Mouse (Mus musculus) kidney, postnatal 0 days (tissue): ENCODE measurements around the gene Gm10401. TPM values are rescaled to one million over a fixed set of nuclear protein-coding genes. Genes with fewer than 3 reads are reported as not detected.

Experiments
- ATAC-seq: fragments of 200-750 bp; cut with Nextera tagmentation; replicated peaks from 2 replicates; pipeline ENCODE4 v1.8.0; 2017; ENCODE audit warnings: low read depth, moderate number of reproducible peaks, moderate TSS enrichment, moderate library complexity; ENCODE audit not compliant: low FRiP score
- DNase-seq: peaks from one replicate; pipeline ENCODE4 v3.0.0-alpha.2; 2016; ENCODE audit warnings: low spot score
- H3K27ac ChIP-seq: fragments of 300-500 bp; sonication (generic); 2 replicates; pipeline ENCODE4 v1.5.1; 2014; ENCODE audit warnings: mild to moderate bottlenecking
- H3K27me3 ChIP-seq: fragments of 300-500 bp; sonication (generic); 2 replicates; pipeline ENCODE4 v1.6.1; 2014; ENCODE audit warnings: low read length, mixed read lengths; ENCODE audit not compliant: insufficient read depth
- H3K36me3 ChIP-seq: fragments of 300-500 bp; sonication (generic); 2 replicates; pipeline ENCODE4 v1.6.1; 2014; ENCODE audit warnings: low read length, mixed read lengths; ENCODE audit not compliant: insufficient read depth
- H3K4me1 ChIP-seq: fragments of 300-500 bp; sonication (generic); replicated peaks from 2 replicates; pipeline ENCODE4 v1.6.1; 2014; ENCODE audit warnings: antibody characterized with exemption, low read length, mixed read lengths; ENCODE audit not compliant: insufficient read depth
- H3K4me2 ChIP-seq: fragments of 300-500 bp; sonication (generic); 2 replicates; pipeline ENCODE4 v1.6.1; 2014; ENCODE audit warnings: mild to moderate bottlenecking, low read length, moderate library complexity, mixed read lengths
- H3K4me3 ChIP-seq: fragments of 300-500 bp; sonication (generic); replicated peaks from 2 replicates; pipeline ENCODE4 v1.5.1; 2014; ENCODE audit warnings: low read depth, low read length
- H3K9ac ChIP-seq: fragments of 300-500 bp; sonication (generic); 2 replicates; pipeline ENCODE4 v1.6.1; 2014; ENCODE audit warnings: low read depth, low read length
- H3K9me3 ChIP-seq: fragments of 300-500 bp; sonication (generic); replicated peaks from 2 replicates; pipeline ENCODE4 v1.6.1; 2016; ENCODE audit warnings: low read length, inconsistent platforms, mixed read lengths
- CTCF ChIP-seq: IDR thresholded peaks from 2 replicates; pipeline ENCODE4 v1.5.1; 2016; ENCODE audit warnings: antibody characterized with exemption, low read depth, mild to moderate bottlenecking, moderate library complexity
- WGBS: fragments of 180-500 bp; shearing (Covaris S2); extraction: QIAGEN DNeasy Blood & Tissue Kit; methylation state at CpG from one replicate; pipeline ENCODE4 v1.1.7; 2014; 5-methylcytosine and 5-hydroxymethylcytosine counted together
- polyA plus RNA-seq: library from polyadenylated mRNA; unstranded; fragments of >200 nt; fragmentation: Nextera tagmentation; extraction: Ambion mirVana; gene quantifications from 2 replicates; pipeline ENCODE4 v1.2.1, GENCODE M21; 2015

Gene Gm10401
- polyA plus RNA-seq, 1 experiment from 2014 or later = 26.6 TPM

DNA sequence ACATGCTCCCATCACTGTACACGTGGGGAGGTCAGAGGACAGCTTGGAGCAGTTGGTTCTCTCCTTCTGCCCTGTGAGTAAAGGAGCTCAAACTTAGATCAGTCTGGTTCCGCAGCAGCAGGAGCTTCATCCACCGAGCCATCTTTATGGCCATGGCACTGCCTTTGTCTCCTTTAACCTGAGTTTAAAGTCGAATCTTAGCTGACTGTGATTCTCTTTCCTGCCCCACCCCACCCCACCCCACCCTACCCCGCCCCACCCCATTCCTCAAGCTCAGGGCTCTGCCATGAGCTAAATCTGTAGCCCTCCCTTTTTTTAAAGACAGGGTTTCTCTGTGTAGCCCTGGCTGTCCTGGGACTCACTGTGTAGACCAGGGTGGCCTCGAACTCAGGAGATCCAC is 48.4 kb downstream of the Gm10401 start:
- H3K4me2 ChIP-seq = no peak overlapping the region
- no peak for DNase-seq
- H3K27me3 ChIP-seq = no peaks in the 10 kb centered on the region
- no peaks in the 10 kb centered on the region for H3K36me3 ChIP-seq
- no peak for ATAC-seq
- TF ChIP-seq CTCF = no peak
- no peak overlapping the region for H3K4me3 ChIP-seq
- peaks cover 30% of the 10 kb centered on the region; the same call in 1 of the 2 replicates for H3K4me1 ChIP-seq
- no peak overlapping the region for H3K9ac ChIP-seq
- no peaks in the 10 kb centered on the region for H3K9me3 ChIP-seq
- H3K27ac ChIP-seq = no peak overlapping the region
- 75% methylated on average over 6 of the region's 6 CpGs for WGBS

Other genes with a start within 250 kb of the Gm10401 start
- gene 4930519G04Rik, start 244.6 kb downstream of the Gm10401 start, polyA plus RNA-seq = not detected in 2 replicates
- gene Gm9936, start 239.6 kb downstream of the Gm10401 start, polyA plus RNA-seq = not detected in 2 replicates
- gene Oasl2, start 201.4 kb downstream of the Gm10401 start, polyA plus RNA-seq = 19.9 and 24.1 TPM in 2 replicates
- 3.1 and 3.2 TPM in 2 replicates for gene Oasl1, start 175.1 kb downstream of the Gm10401 start, polyA plus RNA-seq
- 75.3 and 79.6 TPM in 2 replicates for gene 2210016L21Rik, start 156.1 kb downstream of the Gm10401 start, polyA plus RNA-seq
- gene Hnf1a, start 127.2 kb downstream of the Gm10401 start, polyA plus RNA-seq = 10.8 and 12.5 TPM in 2 replicates
- gene Sppl3, start 87.2 kb downstream of the Gm10401 start, polyA plus RNA-seq = 19.0 and 39.4 TPM in 2 replicates
- gene Acads, start 21.1 kb upstream of the Gm10401 start, polyA plus RNA-seq = 105 and 117 TPM in 2 replicates
- 40.8 and 42.7 TPM in 2 replicates for gene Unc119b, start 36.7 kb upstream of the Gm10401 start, polyA plus RNA-seq
- gene Mlec, start 59.9 kb upstream of the Gm10401 start, polyA plus RNA-seq = 43.6 and 44.4 TPM in 2 replicates
- 0.87 and 1.2 TPM in 2 replicates for gene Cabp1, start 96.1 kb upstream of the Gm10401 start, polyA plus RNA-seq
- 160 and 161 TPM in 2 replicates for gene Pop5, start 137.5 kb upstream of the Gm10401 start, polyA plus RNA-seq
- gene Rnf10, start 174.6 kb upstream of the Gm10401 start, polyA plus RNA-seq = 120 and 124 TPM in 2 replicates
- 44.7 and 46.6 TPM in 2 replicates for gene Coq5, start 181.4 kb upstream of the Gm10401 start, polyA plus RNA-seq
- 1,395 and 1,475 TPM in 2 replicates for gene Dynll1, start 202.7 kb upstream of the Gm10401 start, polyA plus RNA-seq
- gene Srsf9, start 228.9 kb upstream of the Gm10401 start, polyA plus RNA-seq = 234 and 251 TPM in 2 replicates
- 19.8 and 20.8 TPM in 2 replicates for gene Gatc, start 242.9 kb upstream of the Gm10401 start, polyA plus RNA-seq
- gene Triap1, start 242.9 kb upstream of the Gm10401 start, polyA plus RNA-seq = 58.7 and 59.0 TPM in 2 replicates